Mouse (Mus musculus) MEL (cell line): ENCODE results near the gene Yeats2. TPM values are rescaled to one million over a fixed set of nuclear protein-coding genes. Genes with fewer than 3 reads are reported as not detected.

ENCODE experiments used
- DNase-seq: peaks from one replicate; pipeline ENCODE4 v3.0.0; 2011; ENCODE audit warnings: low read depth, low spot score
- H3K27ac ChIP-seq: 2 replicates; pipeline ENCODE4 v1.5.1; 2012; ENCODE audit warnings: low read depth, mild to moderate bottlenecking, control low read depth, low read length, moderate library complexity; ENCODE audit not compliant: control insufficient read depth
- H3K27me3 ChIP-seq, 2 experiments: fragments of 150-350 bp in 1 of 2; sonication (generic) in 1 of 2; 2 replicates each; pipeline ENCODE4 v1.6.1; 2012; ENCODE audit warnings: low read length in 2 of 2, mild to moderate bottlenecking in 2 of 2, improper control_type of control experiment in 1 of 2, moderate library complexity in 1 of 2; ENCODE audit not compliant: insufficient read depth in 2 of 2, control insufficient read depth in 1 of 2
- H3K36me3 ChIP-seq, 2 experiments: 2 replicates each; pipeline ENCODE4 v1.6.1; 2012 to 2014; ENCODE audit warnings: low read length in 2 of 2, improper control_type of control experiment in 1 of 2, inconsistent platforms in 1 of 2, mild to moderate bottlenecking in 1 of 2; ENCODE audit not compliant: insufficient read depth in 2 of 2, control insufficient read depth in 1 of 2
- H3K4me1 ChIP-seq, 2 experiments: fragments of 150-350 bp in 1 of 2; sonication (generic) in 1 of 2; 2 replicates each; pipeline ENCODE4 v1.6.1; 2012; ENCODE audit warnings: low read length in 2 of 2, improper control_type of control experiment in 1 of 2, mild to moderate bottlenecking in 1 of 2; ENCODE audit not compliant: insufficient read depth in 2 of 2, control insufficient read depth in 1 of 2
- H3K4me3 ChIP-seq, 2 experiments: fragments of 150-350 bp in 1 of 2; sonication (generic) in 1 of 2; 2 replicates each; pipeline ENCODE4 v1.5.1; 2012; ENCODE audit warnings: low read depth in 2 of 2, low read length in 2 of 2, mild to moderate bottlenecking in 2 of 2, moderate library complexity in 2 of 2, control low read depth in 1 of 2, improper control_type of control experiment in 1 of 2; ENCODE audit not compliant: control insufficient read depth in 1 of 2, insufficient read depth in 1 of 2
- H3K79me2 ChIP-seq: 2 replicates; pipeline ENCODE4 v1.6.1; 2012; ENCODE audit warnings: mild to moderate bottlenecking, low read length, moderate library complexity; ENCODE audit not compliant: control insufficient read depth, poor library complexity, insufficient read depth
- H3K9ac ChIP-seq: 2 replicates; pipeline ENCODE4 v1.6.1; 2012; ENCODE audit warnings: low read depth, mild to moderate bottlenecking, control low read depth, low read length, moderate library complexity; ENCODE audit not compliant: control insufficient read depth, poor library complexity, severe bottlenecking
- H3K9me3 ChIP-seq: fragments of 150-350 bp; sonication (generic); replicated peaks from 2 replicates; pipeline ENCODE4 v1.6.1; 2012; ENCODE audit warnings: mild to moderate bottlenecking, low read length, improper control_type of control experiment, moderate library complexity; ENCODE audit not compliant: insufficient read depth
- BHLHE40 ChIP-seq: IDR thresholded peaks from 2 replicates; pipeline ENCODE4 v1.6.1; 2012; ENCODE audit warnings: low read depth, mild to moderate bottlenecking, inconsistent platforms, low read length, improper control_type of control experiment, borderline replicate concordance
- CHD1 ChIP-seq: IDR thresholded peaks from 2 replicates; pipeline ENCODE4 v1.6.1; 2012; ENCODE audit warnings: low read depth, mild to moderate bottlenecking, inconsistent platforms, low read length, improper control_type of control experiment
- EP300 ChIP-seq, 2 experiments: IDR thresholded peaks; 2 replicates each; pipeline ENCODE4 v1.6.1; 2011; ENCODE audit warnings: improper control_type of control experiment in 2 of 2, low read length in 2 of 2, low read depth in 1 of 2, mild to moderate bottlenecking in 1 of 2
- ETS1 ChIP-seq: IDR thresholded peaks from 2 replicates; pipeline ENCODE4 v1.6.1; 2012; ENCODE audit warnings: low read depth, mild to moderate bottlenecking, inconsistent platforms, low read length, improper control_type of control experiment, moderate library complexity
- GATA1 ChIP-seq: IDR thresholded peaks from 2 replicates; pipeline ENCODE4 v1.6.1; 2011; ENCODE audit warnings: low read depth, low read length, improper control_type of control experiment
- JUND ChIP-seq: IDR thresholded peaks from 2 replicates; pipeline ENCODE4 v1.6.1; 2011; ENCODE audit warnings: low read depth, mild to moderate bottlenecking, improper control_type of control experiment, low read length
- KAT2A ChIP-seq: conservative IDR thresholded peaks from 2 replicates; pipeline ENCODE4 v1.6.1; 2012; ENCODE audit warnings: low read depth, low read length, improper control_type of control experiment, inconsistent platforms
- MAFK ChIP-seq: IDR thresholded peaks from 2 replicates; pipeline ENCODE4 v1.6.1; 2011; ENCODE audit warnings: low read depth, mild to moderate bottlenecking, low read length, improper control_type of control experiment, borderline replicate concordance
- MAZ ChIP-seq: IDR thresholded peaks from 2 replicates; pipeline ENCODE4 v1.6.1; 2012; ENCODE audit warnings: low read depth, mild to moderate bottlenecking, inconsistent platforms, low read length, improper control_type of control experiment
- NELFE ChIP-seq: IDR thresholded peaks from 2 replicates; pipeline ENCODE4 v1.6.1; 2011; ENCODE audit warnings: low read depth, low read length, improper control_type of control experiment
- NRF1 ChIP-seq: IDR thresholded peaks from 2 replicates; pipeline ENCODE4 v1.6.1; 2014; ENCODE audit warnings: low read depth, mild to moderate bottlenecking, inconsistent platforms, low read length, improper control_type of control experiment, moderate library complexity; ENCODE audit not compliant: poor library complexity, insufficient read depth, severe bottlenecking
- POLR2A ChIP-seq, 2 experiments: IDR thresholded peaks; 2 replicates each; pipeline ENCODE4 v1.6.1; 2011 to 2012; ENCODE audit warnings: low read length in 2 of 2, mild to moderate bottlenecking in 2 of 2, control low read depth in 1 of 2, improper control_type of control experiment in 1 of 2, low read depth in 1 of 2, moderate library complexity in 1 of 2; ENCODE audit not compliant: control insufficient read depth in 1 of 2, insufficient read depth in 1 of 2, poor library complexity in 1 of 2
- POLR2AphosphoS2 ChIP-seq: IDR thresholded peaks from 2 replicates; pipeline ENCODE4 v1.6.1; 2011; ENCODE audit warnings: low read length, improper control_type of control experiment
- RCOR1 ChIP-seq: IDR thresholded peaks from 2 replicates; pipeline ENCODE4 v1.6.1; 2012; ENCODE audit warnings: low read depth, mild to moderate bottlenecking, inconsistent platforms, low read length, improper control_type of control experiment
- SIN3A ChIP-seq: IDR thresholded peaks from 2 replicates; pipeline ENCODE4 v1.6.1; 2012; ENCODE audit warnings: low read length, improper control_type of control experiment, inconsistent platforms
- SMC3 ChIP-seq: IDR thresholded peaks from 2 replicates; pipeline ENCODE4 v1.6.1; 2011; ENCODE audit warnings: low read depth, low read length, improper control_type of control experiment
- TAL1 ChIP-seq: IDR thresholded peaks from 2 replicates; pipeline ENCODE4 v1.6.1; 2012; ENCODE audit warnings: mild to moderate bottlenecking, inconsistent platforms, low read length, moderate library complexity, mixed read lengths
- TBP ChIP-seq: IDR thresholded peaks from 2 replicates; pipeline ENCODE4 v1.8.0; 2011; ENCODE audit warnings: low read depth, low read length, improper control_type of control experiment
- TCF12 ChIP-seq: IDR thresholded peaks from 2 replicates; pipeline ENCODE4 v1.6.1; 2014; ENCODE audit warnings: low read depth, mild to moderate bottlenecking, inconsistent platforms, low read length, improper control_type of control experiment, moderate library complexity
- UBTF ChIP-seq: IDR thresholded peaks from 2 replicates; pipeline ENCODE4 v1.6.1; 2012; ENCODE audit warnings: low read depth, mild to moderate bottlenecking, inconsistent platforms, low read length, improper control_type of control experiment, moderate library complexity, borderline replicate concordance; ENCODE audit not compliant: insufficient read depth
- USF2 ChIP-seq, 2 experiments: IDR thresholded peaks; 2 replicates each; pipeline ENCODE4 v1.6.1; 2011 to 2012; ENCODE audit warnings: improper control_type of control experiment in 2 of 2, low read length in 2 of 2, borderline replicate concordance in 1 of 2, inconsistent platforms in 1 of 2, low read depth in 1 of 2, mild to moderate bottlenecking in 1 of 2; ENCODE audit not compliant: insufficient read depth in 1 of 2
- ZC3H11A ChIP-seq: IDR thresholded peaks from 2 replicates; pipeline ENCODE4 v1.6.1; 2012; ENCODE audit warnings: low read depth, mild to moderate bottlenecking, inconsistent platforms, low read length, improper control_type of control experiment
- ZMIZ1 ChIP-seq: IDR thresholded peaks from 2 replicates; pipeline ENCODE4 v1.6.1; 2012; ENCODE audit warnings: low read depth, mild to moderate bottlenecking, inconsistent platforms, low read length, improper control_type of control experiment, moderate library complexity
- ZNF384 ChIP-seq: IDR thresholded peaks from 2 replicates; pipeline ENCODE4 v1.6.1; 2012; ENCODE audit warnings: low read depth, mild to moderate bottlenecking, inconsistent platforms, low read length, improper control_type of control experiment
- polyA plus RNA-seq, 2 experiments: library from polyadenylated mRNA; stranded (reverse) in 1 of 2; unstranded in 1 of 2; fragments of >175 nt in 1 of 2; fragments of >200 nt in 1 of 2; gene quantifications; 2 replicates each; pipeline versions ENCODE4 v1.2.1 to v1.2.4; 2012; ENCODE audit warnings: low replicate concordance in 2 of 2, low read depth in 1 of 2; ENCODE audit not compliant: insufficient read length in 2 of 2, insufficient read depth in 1 of 2, missing spikeins in 1 of 2
- total RNA-seq: library from RNA; depleted of rRNA; stranded (reverse); fragments of 300-350 nt; gene quantifications from 2 replicates; pipeline ENCODE4 v1.2.3, GENCODE M21; 2012

Yeats2 gene
- total and polyA plus RNA-seq, 3 experiments: 12.7 to 23.2 TPM; not detected in 1

DNA sequence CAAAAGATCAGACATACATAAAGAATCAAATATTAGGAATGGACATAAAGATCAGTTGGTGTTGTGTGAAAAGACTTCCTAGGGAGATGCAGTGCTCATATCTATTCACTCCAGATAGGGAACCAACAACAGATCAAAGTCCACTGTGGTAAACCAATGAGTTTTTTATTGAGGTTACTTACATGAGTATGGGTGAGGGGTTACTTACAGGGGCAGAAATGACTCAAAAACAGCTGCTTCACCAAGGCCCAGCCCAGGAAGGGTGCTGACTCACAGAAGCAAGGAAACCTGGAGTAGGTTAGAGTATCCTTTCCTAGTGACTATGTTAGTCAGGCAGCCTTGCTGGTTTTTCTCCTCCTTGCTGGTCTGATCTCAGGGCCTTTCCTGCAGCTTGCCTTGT is 51.2 kb downstream of the Yeats2 start:
- H3K27ac ChIP-seq: peak overlapping the region; percentile 11; the same call in 1 of the 2 replicates
- no peaks in the 10 kb centered on the region for H3K27me3 ChIP-seq
- peaks cover 0 to 9% of the 10 kb centered on the region in 2 experiments; a peak in 2 of 4 replicates for H3K4me1 ChIP-seq
- TF ChIP-seq ZNF384 (no peak), RCOR1 (no peak), USF2 (IDR thresholded peaks at IDR 0.05; ENCODE audit: borderline replicate concordance in 1 of 2, insufficient read depth in 1 of 2, low read depth in 1 of 2, low read length in 2 of 2) (no peak), GATA1 (0 out of 2 replicates have a peak, but pooled peaks have one; percentile 22), ZMIZ1 (no peak), MAZ (no peak), SMC3 (no peak), TBP (no peak), EP300 (IDR thresholded peaks at IDR 0.05; ENCODE audit: low read depth in 1 of 2, low read length in 2 of 2) (peak; percentile 26 to 60; a peak in 3 of 4 replicates), UBTF (no peak), ETS1 (peak; percentile 62), POLR2A (IDR thresholded peaks at IDR 0.05; ENCODE audit: control insufficient read depth in 1 of 2, insufficient read depth in 1 of 2, low read depth in 1 of 2, low read length in 2 of 2, poor library complexity in 1 of 2) (no peak), CHD1 (no peak), BHLHE40 (no peak), MAFK (no peak), ZC3H11A (no peak), NRF1 (no peak), NELFE (no peak), KAT2A (no peak), TAL1 (peak; percentile 31; the same call in 1 of the 2 replicates), POLR2AphosphoS2 (no peak), JUND (no peak), TCF12 (peak; percentile 34; the same call in 1 of the 2 replicates), SIN3A (no peak)
- TF ChIP-seq, all 39 proteins: peak for 5
- Histone ChIP-seq H3K9ac (no peak overlapping the region), H3K79me2 (no peaks in the 10 kb centered on the region), H3K9me3 (no peaks in the 10 kb centered on the region), H3K36me3 (peaks cover 4 to 7% of the 10 kb centered on the region in 2 experiments), H3K4me3 (no peak overlapping the region)
- DNase-seq: peak; percentile 48
